Mouse (Mus musculus) heart, postnatal 0 days (tissue): ENCODE measurements around the gene Ccdc40.

Source experiments
- CTCF ChIP-seq: IDR thresholded peaks from 2 replicates; pipeline ENCODE4 v1.5.1; 2016; ENCODE audit warnings: antibody characterized with exemption, control low read depth, low read depth
- EP300 ChIP-seq: IDR thresholded peaks from 2 replicates; pipeline ENCODE4 v1.6.1; 2016; ENCODE audit warnings: antibody characterized with exemption, low read depth

DNA sequence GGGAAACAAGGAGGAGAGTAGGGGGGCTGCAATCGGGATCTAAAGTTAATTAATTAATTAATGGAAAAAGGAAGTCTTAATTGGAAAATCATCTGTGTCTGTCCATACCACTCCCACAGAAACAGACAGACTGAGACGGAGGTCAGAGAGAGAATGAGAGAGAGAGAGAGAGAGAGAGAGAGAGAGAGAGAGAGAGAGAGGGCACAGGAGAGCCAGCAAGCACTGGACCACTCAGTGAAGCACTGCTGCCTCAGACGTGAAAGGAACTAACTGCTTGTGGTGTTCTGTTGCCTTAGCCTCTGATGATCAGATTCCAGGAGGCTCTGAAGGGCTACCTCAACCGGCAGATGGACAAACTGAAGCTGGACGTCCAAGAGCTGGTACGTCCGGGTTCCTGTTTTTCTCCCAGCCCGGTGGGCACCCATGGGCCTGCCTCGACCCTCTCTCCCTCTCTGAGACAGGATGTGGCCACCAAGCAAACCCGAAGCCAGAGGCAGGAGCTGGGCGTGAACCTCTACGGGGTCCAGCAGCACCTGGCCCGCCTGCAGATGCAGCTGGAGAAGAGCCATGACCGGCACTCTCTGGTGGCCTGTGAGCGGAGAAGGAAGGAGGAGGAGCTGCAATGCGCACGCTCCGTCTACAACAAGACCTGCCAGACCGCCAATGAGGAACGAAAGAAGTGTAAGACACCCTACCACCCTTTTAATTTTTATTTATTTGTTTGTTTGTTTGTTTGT lies 9.4 kb downstream of the Ccdc40 start:
- no peak for TF ChIP-seq CTCF
- TF ChIP-seq EP300 = no peak
